33 mouse cellular contexts compared by ENCODE assay signal in genomic region chr17:58710748-58711478, GRCm38 (mm10).
DNase-seq lines count a peak whose midpoint lies in the region; ATAC-seq and TF ChIP-seq lines count a peak whose summit lies in the region.
"Had no signal": no experiment of that assay in that cellular context is flagged by ENCODE, and none has a peak within 500 bp of the region (broad histone marks: within the 10 kb centered on the region; RNA-seq: fewer than 3 reads in every experiment).

No protein-coding gene starts in this region.

- DNase-seq in embryo, embryonic 11 days, result peak; percentile 1
- DNase-seq in embryo, embryonic 9.5 days (ENCODE audit: extremely low spot score), result no peak
- DNase-seq in neural tube, embryonic 11.5 days (ENCODE audit: low spot score), result no peak
- no peak for DNase-seq in neural tube, embryonic 10.5 days (ENCODE audit: extremely low spot score, low spot score)
- peak; percentile 3 for DNase-seq in midbrain, postnatal 0 days (ENCODE audit: low spot score)
- no peak for DNase-seq in left cerebral cortex, postnatal 25 days (ENCODE audit: low spot score in 2 of 2)
- DNase-seq in gastrocnemius, postnatal 4 days (ENCODE audit: low spot score in 2 of 2), result no peak
- DNase-seq in urinary bladder, postnatal 25 days (ENCODE audit: low spot score), result no peak
- DNase-seq: adrenal gland, adult 8-10 months; cerebellum, adult 11-12 months; cerebellum, adult 9-11 months; gastrocnemius, postnatal 10 days; heart, postnatal 36 days; kidney, adult 2 months; kidney, postnatal 36 days; layer of hippocampus, postnatal 36 days; liver, embryonic 13.5 days; lung, adult 18-20 months; lung, postnatal 4 days; right cerebral cortex, adult 18-20 months; spleen, adult 18-20 months; thymus, postnatal 14 days had no signal

- H3K4me2 ChIP-seq in neural tube, embryonic 11.5 days (ENCODE audit: low read depth), result no peak overlapping the region
- no peak overlapping the region for H3K4me2 ChIP-seq in midbrain, postnatal 0 days (ENCODE audit: low read depth, low read length, poor library complexity, severe bottlenecking)
- H3K4me2 ChIP-seq: forebrain, embryonic 12.5 days; hindbrain, embryonic 14.5 days; intestine, embryonic 15.5 days; limb, embryonic 15.5 days; liver, embryonic 13.5 days had no signal

- no peaks in the 10 kb centered on the region for H3K9me3 ChIP-seq in neural tube, embryonic 11.5 days (ENCODE audit: control insufficient read depth, low read length)
- no peaks in the 10 kb centered on the region for H3K9me3 ChIP-seq in midbrain, postnatal 0 days (ENCODE audit: low read length)
- H3K9me3 ChIP-seq: forebrain, embryonic 12.5 days; heart, embryonic 10.5 days; intestine, embryonic 15.5 days; limb, embryonic 10.5 days; limb, embryonic 15.5 days; liver, embryonic 13.5 days had no signal

- no peak overlapping the region for H3K9ac ChIP-seq in neural tube, embryonic 11.5 days (ENCODE audit: low read length)
- no peak overlapping the region for H3K9ac ChIP-seq in midbrain, postnatal 0 days (replicated peaks; ENCODE audit: low read length, poor library complexity, severe bottlenecking)
- H3K9ac ChIP-seq: forebrain, embryonic 12.5 days; hindbrain, embryonic 14.5 days; intestine, embryonic 15.5 days; limb, embryonic 15.5 days; liver, embryonic 13.5 days had no signal

- no peak overlapping the region for H3K4me3 ChIP-seq in neural tube, embryonic 11.5 days (ENCODE audit: low read depth, low read length)
- H3K4me3 ChIP-seq in midbrain, postnatal 0 days (ENCODE audit: low read depth, low read length), result no peak overlapping the region
- H3K4me3 ChIP-seq: erythroblast, embryonic 14.5 days; forebrain, embryonic 12.5 days; heart, embryonic 10.5 days; intestine, embryonic 15.5 days; limb, embryonic 10.5 days; limb, embryonic 15.5 days; liver, embryonic 13.5 days; megakaryocyte, embryonic 14.5 days had no signal

- no peak for TF ChIP-seq CTCF in midbrain, postnatal 0 days (IDR thresholded peaks at IDR 0.05)

- H3K27ac ChIP-seq in neural tube, embryonic 11.5 days (ENCODE audit: low read depth, low read length), result no peak overlapping the region
- H3K27ac ChIP-seq in midbrain, postnatal 0 days (ENCODE audit: low read depth, low read length), result no peak overlapping the region
- H3K27ac ChIP-seq: forebrain, embryonic 12.5 days; heart, embryonic 10.5 days; hindbrain, embryonic 14.5 days; intestine, embryonic 15.5 days; limb, embryonic 10.5 days; limb, embryonic 15.5 days; liver, embryonic 13.5 days had no signal

- 66% methylated on average over 2 of the region's 2 CpGs for WGBS in neural tube, embryonic 11.5 days
- 56% methylated on average over 2 of the region's 2 CpGs for WGBS in midbrain, postnatal 0 days

- ATAC-seq in neural tube, embryonic 11.5 days (ENCODE audit: insufficient read depth, low FRiP score, low TSS enrichment), result 0 out of 2 replicates have a peak, but pooled peaks have one; percentile 38
- ATAC-seq in midbrain, postnatal 0 days (ENCODE audit: low FRiP score), result peak; percentile 66; the same call in 1 of the 2 replicates
- ATAC-seq: activated CD4-positive, CD25-positive, alpha-beta regulatory T cell, adult 4 months; intestine, embryonic 15.5 days; lung, postnatal 0 days had no signal

- no peaks in the 10 kb centered on the region; the same call in 1 of the 2 replicates for H3K4me1 ChIP-seq in neural tube, embryonic 11.5 days (ENCODE audit: control insufficient read depth, insufficient read depth, low read length)
- H3K4me1 ChIP-seq in midbrain, postnatal 0 days (ENCODE audit: insufficient read depth, low read length), result no peaks in the 10 kb centered on the region
- H3K4me1 ChIP-seq: heart, embryonic 10.5 days; intestine, embryonic 15.5 days; limb, embryonic 10.5 days; limb, embryonic 15.5 days; liver, embryonic 13.5 days; megakaryocyte, embryonic 14.5 days had no signal

- no peaks in the 10 kb centered on the region for H3K36me3 ChIP-seq in neural tube, embryonic 11.5 days (ENCODE audit: control insufficient read depth, insufficient read depth, low read length)
- H3K36me3 ChIP-seq in midbrain, postnatal 0 days (ENCODE audit: insufficient read depth, low read length), result no peaks in the 10 kb centered on the region
- H3K36me3 ChIP-seq: forebrain, embryonic 12.5 days; heart, embryonic 10.5 days; intestine, embryonic 15.5 days; limb, embryonic 10.5 days; limb, embryonic 15.5 days; liver, embryonic 13.5 days had no signal

- intact Hi-C loops in left cerebral cortex, postnatal 25 days (cut with DNase I), result no loop called here

- H3K27me3 ChIP-seq in neural tube, embryonic 11.5 days (ENCODE audit: control insufficient read depth, insufficient read depth, low read length), result no peaks in the 10 kb centered on the region
- H3K27me3 ChIP-seq in midbrain, postnatal 0 days (ENCODE audit: insufficient read depth, low read length), result no peaks in the 10 kb centered on the region
- H3K27me3 ChIP-seq: CH12.LX; forebrain, embryonic 12.5 days; intestine, embryonic 15.5 days; limb, embryonic 15.5 days; liver, embryonic 13.5 days; megakaryocyte, embryonic 14.5 days had no signal

Comparison
In these comparisons a context has a peak if more than half of its experiments do, and no peak if none do; other contexts are left out.
1. DNase-seq: peak in embryo, embryonic 11 days (single experiment) and midbrain, postnatal 0 days (single experiment); none in embryo, embryonic 9.5 days (single experiment), neural tube, embryonic 11.5 days (single experiment), neural tube, embryonic 10.5 days (single experiment), left cerebral cortex, postnatal 25 days (0 of 2), gastrocnemius, postnatal 4 days (0 of 2) and urinary bladder, postnatal 25 days (single experiment).